Mouse (Mus musculus) heart, embryonic 12.5 days (tissue): ENCODE measurements at regions not wholly inside any gene's neighbourhood (a gene's known extent, or its start where the extent isn't known, plus 50 kb on each side); places are given as distances from the start of the nearest gene placed in this dataset.

ENCODE experiments used
- ATAC-seq: fragments of 200-750 bp; cut with Nextera tagmentation; 2 replicates; pipeline ENCODE4 v1.8.0; 2017; ENCODE audit warnings: moderate TSS enrichment, moderate library complexity; ENCODE audit not compliant: insufficient number of reproducible peaks, low FRiP score
- H3K27ac ChIP-seq: fragments of 300-500 bp; sonication (generic); 2 replicates; pipeline ENCODE4 v1.5.1; 2016; ENCODE audit warnings: mild to moderate bottlenecking, moderate library complexity; ENCODE audit not compliant: poor library complexity, severe bottlenecking
- H3K27me3 ChIP-seq: fragments of 300-500 bp; sonication (generic); replicated peaks from 2 replicates; pipeline ENCODE4 v1.6.1; 2016; ENCODE audit warnings: mild to moderate bottlenecking, moderate library complexity
- H3K36me3 ChIP-seq: fragments of 300-500 bp; sonication (generic); 2 replicates; pipeline ENCODE4 v1.6.1; 2016; ENCODE audit warnings: mild to moderate bottlenecking, moderate library complexity
- H3K4me1 ChIP-seq: fragments of 300-500 bp; sonication (generic); replicated peaks from 2 replicates; pipeline ENCODE4 v1.6.1; 2016; ENCODE audit warnings: mild to moderate bottlenecking
- H3K4me2 ChIP-seq: fragments of 300-500 bp; sonication (generic); 2 replicates; pipeline ENCODE4 v1.6.1; 2016; ENCODE audit warnings: mild to moderate bottlenecking, moderate library complexity
- H3K4me3 ChIP-seq: fragments of 300-500 bp; sonication (generic); 2 replicates; pipeline ENCODE4 v1.5.1; 2016; ENCODE audit warnings: mild to moderate bottlenecking
- H3K9ac ChIP-seq: fragments of 300-500 bp; sonication (generic); 2 replicates; pipeline ENCODE4 v1.6.1; 2016; ENCODE audit warnings: mild to moderate bottlenecking, moderate library complexity
- H3K9me3 ChIP-seq: fragments of 300-500 bp; sonication (generic); replicated peaks from 2 replicates; pipeline ENCODE4 v1.6.1; 2016; ENCODE audit warnings: mild to moderate bottlenecking, moderate library complexity
- WGBS: fragments of 180-500 bp; shearing (Covaris S2); methylation state at CpG from one replicate; pipeline ENCODE4 v1.1.7; 2016; 5-methylcytosine and 5-hydroxymethylcytosine counted together

DNA sequence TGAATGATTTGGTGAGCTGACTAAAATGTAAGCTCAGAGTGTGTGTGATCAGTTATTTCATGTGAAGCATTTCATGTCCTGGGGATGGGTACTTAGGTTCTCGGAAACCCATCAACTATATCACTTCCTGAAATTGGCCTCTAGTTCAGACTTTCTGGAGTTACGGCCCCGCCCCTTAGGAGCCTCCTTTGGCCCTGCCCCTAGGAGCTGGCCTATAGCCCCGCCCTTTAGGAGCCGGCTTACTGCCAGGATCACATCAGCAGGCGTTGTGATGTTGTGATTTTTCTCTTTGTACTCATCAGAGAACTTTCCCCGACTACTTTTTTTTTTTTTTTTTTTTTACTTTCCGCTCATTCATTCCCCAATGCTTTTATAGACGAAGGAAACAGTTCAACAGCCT, 223.1 kb downstream of the Rnf144b start:
- no peaks in the 10 kb centered on the region; the same call in none of the 2 replicates for H3K4me1 ChIP-seq
- 31% methylated on average over 9 of the region's 9 CpGs for WGBS
- no peak for ATAC-seq
- H3K27me3 ChIP-seq, result no peaks in the 10 kb centered on the region
- H3K9me3 ChIP-seq, result no peaks in the 10 kb centered on the region
- H3K9ac ChIP-seq, result no peak overlapping the region
- H3K4me2 ChIP-seq, result no peak overlapping the region
- no peak overlapping the region for H3K27ac ChIP-seq
- no peaks in the 10 kb centered on the region for H3K36me3 ChIP-seq
- no peak overlapping the region for H3K4me3 ChIP-seq

GRCm38 (mm10) chr13:47347835-47348234, 225.4 kb downstream of the Rnf144b start:
- H3K4me3 ChIP-seq, result no peak overlapping the region
- no peaks in the 10 kb centered on the region for H3K36me3 ChIP-seq
- 45% methylated on average over 6 of the region's 6 CpGs for WGBS
- H3K4me2 ChIP-seq, result no peak overlapping the region
- ATAC-seq, result no peak
- no peaks in the 10 kb centered on the region for H3K27me3 ChIP-seq
- no peak overlapping the region for H3K9ac ChIP-seq
- no peaks in the 10 kb centered on the region for H3K9me3 ChIP-seq
- no peaks in the 10 kb centered on the region; the same call in none of the 2 replicates for H3K4me1 ChIP-seq
- no peak overlapping the region for H3K27ac ChIP-seq

DNA sequence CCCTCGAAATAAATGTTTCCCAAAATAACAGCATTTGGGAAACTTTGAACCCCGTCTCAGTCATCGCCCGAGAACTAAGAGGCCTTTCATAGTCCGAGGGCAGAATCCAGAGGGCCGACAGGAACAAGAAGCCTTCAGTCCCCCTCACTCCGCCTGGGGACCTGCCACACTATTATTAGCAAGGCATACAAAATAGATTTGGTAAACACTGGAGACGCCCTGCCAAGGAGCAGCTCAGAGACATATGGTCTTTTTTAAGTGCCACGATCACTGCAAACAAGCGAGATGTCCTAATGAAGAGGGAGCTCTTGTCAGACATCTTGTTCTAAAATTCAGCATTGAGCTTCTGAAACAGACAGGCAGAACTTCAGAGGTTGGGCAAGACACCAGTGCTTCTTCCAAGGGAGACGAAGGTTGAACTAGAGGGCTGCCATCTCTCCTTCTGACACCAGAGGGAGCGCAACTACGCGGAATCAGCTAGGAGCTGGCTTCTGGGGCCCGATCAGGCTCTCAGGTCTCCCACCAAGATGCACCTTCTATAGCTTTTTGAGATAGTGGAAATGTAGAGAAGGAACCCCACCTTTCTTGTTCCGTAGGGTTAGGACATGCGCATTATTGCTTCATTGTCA, 226.2 kb downstream of the Rnf144b start:
- no peak overlapping the region for H3K4me3 ChIP-seq
- WGBS, result 39% methylated on average over 17 of the region's 17 CpGs
- H3K9ac ChIP-seq, result peak overlapping the region; percentile 48; the same call in 1 of the 2 replicates
- no peak for ATAC-seq
- no peaks in the 10 kb centered on the region for H3K36me3 ChIP-seq
- no peaks in the 10 kb centered on the region for H3K27me3 ChIP-seq
- H3K4me1 ChIP-seq, result no peaks in the 10 kb centered on the region; the same call in none of the 2 replicates
- no peak overlapping the region for H3K27ac ChIP-seq
- no peaks in the 10 kb centered on the region for H3K9me3 ChIP-seq
- H3K4me2 ChIP-seq, result no peak overlapping the region

GRCm38 (mm10) chr13:47354446-47354845, 232.0 kb downstream of the Rnf144b start:
- 78% methylated on average over 12 of the region's 12 CpGs for WGBS
- ATAC-seq, result no peak

GRCm38 (mm10) chr13:47355169-47355568, 232.7 kb downstream of the Rnf144b start:
- Histone ChIP-seq H3K9ac (no peak overlapping the region), H3K27ac (no peak overlapping the region), H3K9me3 (no peaks in the 10 kb centered on the region), H3K4me2 (no peak overlapping the region), H3K4me3 (no peak overlapping the region), H3K27me3 (no peaks in the 10 kb centered on the region), H3K4me1 (no peaks in the 10 kb centered on the region), H3K36me3 (no peaks in the 10 kb centered on the region)
- WGBS, result 58% methylated on average over 5 of the region's 5 CpGs
- no peak for ATAC-seq

More at GRCm38 (mm10) chr13:47354446-47354845, 232.0 kb downstream of the Rnf144b start:
- no peak overlapping the region for H3K27ac ChIP-seq
- H3K36me3 ChIP-seq, result no peaks in the 10 kb centered on the region
- no peak overlapping the region for H3K9ac ChIP-seq
- H3K27me3 ChIP-seq, result no peaks in the 10 kb centered on the region
- no peak overlapping the region for H3K4me3 ChIP-seq
- H3K4me2 ChIP-seq, result no peak overlapping the region
- no peaks in the 10 kb centered on the region for H3K4me1 ChIP-seq
- no peaks in the 10 kb centered on the region for H3K9me3 ChIP-seq

DNA sequence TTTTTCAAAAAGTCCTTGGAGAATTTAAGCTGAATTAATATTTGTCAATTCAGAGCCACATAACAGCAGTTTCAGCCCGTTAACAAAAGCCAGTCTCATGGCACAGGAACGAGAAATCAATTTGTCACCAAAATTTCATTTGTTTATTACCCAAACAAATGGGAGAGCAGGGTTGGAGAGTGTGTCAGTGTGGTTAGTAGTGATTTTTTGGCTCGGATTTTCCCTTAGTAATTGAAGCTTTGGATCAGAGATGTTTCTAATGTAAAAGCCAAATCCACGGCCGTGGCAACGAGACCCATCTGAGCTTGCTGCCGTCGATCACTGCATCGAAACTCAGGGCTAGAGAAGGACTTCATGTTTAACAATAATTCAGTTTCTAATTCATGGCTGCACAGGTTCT, 236.5 kb downstream of the Rnf144b start:
- no peaks in the 10 kb centered on the region for H3K27me3 ChIP-seq
- 82% methylated on average over 9 of the region's 9 CpGs for WGBS

DNA sequence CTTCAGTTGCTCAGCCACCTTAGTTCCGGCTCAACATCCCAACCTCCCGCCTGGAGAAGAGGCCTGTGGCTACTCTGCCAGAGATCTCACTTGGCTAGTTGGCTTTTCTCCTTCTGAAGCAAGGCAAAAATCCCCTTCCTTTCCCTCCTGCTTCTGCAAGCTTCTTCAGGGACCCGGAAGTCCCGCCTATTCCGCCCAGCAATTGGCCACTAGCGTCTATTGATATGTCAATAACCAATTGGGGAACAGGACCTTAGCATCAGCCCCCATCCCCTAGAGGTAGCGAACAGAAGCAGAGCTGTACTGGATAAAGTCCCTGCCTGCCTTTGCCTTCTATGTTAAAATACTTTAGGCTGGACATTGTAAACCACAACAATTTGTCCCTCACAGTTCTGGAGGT, 243.3 kb downstream of the Rnf144b start:
- Histone ChIP-seq H3K4me1 (no peaks in the 10 kb centered on the region), H3K27ac (no peak overlapping the region), H3K9ac (no peak overlapping the region), H3K4me2 (no peak overlapping the region), H3K36me3 (no peaks in the 10 kb centered on the region), H3K9me3 (no peaks in the 10 kb centered on the region), H3K27me3 (no peaks in the 10 kb centered on the region), H3K4me3 (no peak overlapping the region)
- no peak for ATAC-seq
- 62% methylated on average over 7 of the region's 7 CpGs for WGBS

More for the DNA sequence above, 236.5 kb downstream of the Rnf144b start:
- H3K4me2 ChIP-seq, result no peak overlapping the region
- H3K27ac ChIP-seq, result no peak overlapping the region
- H3K36me3 ChIP-seq, result no peaks in the 10 kb centered on the region
- no peak overlapping the region for H3K4me3 ChIP-seq
- H3K9ac ChIP-seq, result no peak overlapping the region
- no peaks in the 10 kb centered on the region for H3K9me3 ChIP-seq
- no peak for ATAC-seq
- no peaks in the 10 kb centered on the region for H3K4me1 ChIP-seq

DNA sequence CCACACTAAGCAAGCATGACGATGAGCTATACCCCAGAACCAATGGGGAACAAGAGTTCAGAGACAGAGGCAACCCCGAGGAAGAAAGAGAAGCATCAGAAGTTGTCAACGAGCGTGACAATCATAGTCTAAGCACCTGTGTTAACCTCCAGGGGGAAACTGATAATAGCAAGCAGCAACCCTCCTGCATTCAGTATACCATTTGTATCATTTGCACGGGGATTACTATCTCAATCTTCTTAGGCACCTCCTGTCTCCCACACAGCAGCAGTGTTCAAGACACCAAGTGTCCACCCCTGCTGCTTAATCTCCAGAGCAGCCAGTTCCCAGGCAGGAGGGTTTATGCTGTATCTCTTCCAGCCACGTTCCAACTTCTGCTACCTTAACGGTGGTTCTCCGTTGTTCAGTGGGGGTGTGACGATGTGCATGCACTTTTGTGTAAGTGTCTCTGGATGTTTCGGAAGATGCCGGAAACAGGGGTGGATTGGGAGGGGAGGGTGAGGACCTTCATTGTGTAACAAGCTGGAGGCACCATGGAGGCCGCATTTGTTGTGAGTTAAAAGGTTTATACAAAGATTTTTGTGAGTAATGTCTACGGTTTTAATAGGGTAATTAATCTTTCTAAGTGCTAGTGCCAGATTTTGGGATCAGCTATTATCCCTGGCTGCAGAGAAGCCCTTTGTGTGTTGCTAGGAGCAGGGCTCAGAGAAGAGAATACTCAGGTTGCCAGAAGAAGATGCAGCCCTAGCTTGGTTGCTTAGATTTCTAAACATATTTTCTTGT, 245.8 kb downstream of the Rnf144b start:
- Histone ChIP-seq H3K9me3 (no peaks in the 10 kb centered on the region), H3K27me3 (no peaks in the 10 kb centered on the region), H3K27ac (no peak overlapping the region), H3K4me1 (no peaks in the 10 kb centered on the region), H3K4me2 (no peak overlapping the region), H3K36me3 (no peaks in the 10 kb centered on the region), H3K4me3 (no peak overlapping the region), H3K9ac (no peak overlapping the region)
- ATAC-seq, result no peak
- 54% methylated on average over 13 of the region's 13 CpGs for WGBS

GRCm38 (mm10) chr13:47374583-47374982, 252.1 kb downstream of the Rnf144b start:
- Histone ChIP-seq H3K27ac (no peak overlapping the region), H3K9me3 (no peaks in the 10 kb centered on the region), H3K36me3 (no peaks in the 10 kb centered on the region), H3K4me1 (no peaks in the 10 kb centered on the region), H3K27me3 (no peaks in the 10 kb centered on the region), H3K4me2 (no peak overlapping the region), H3K9ac (no peak overlapping the region), H3K4me3 (no peak overlapping the region)
- ATAC-seq, result no peak
- 75% methylated on average over 1 of the region's 1 CpGs for WGBS

GRCm38 (mm10) chr13:47391023-47391422, 268.6 kb downstream of the Rnf144b start:
- Histone ChIP-seq H3K4me3 (no peak overlapping the region), H3K27ac (no peak overlapping the region)

DNA sequence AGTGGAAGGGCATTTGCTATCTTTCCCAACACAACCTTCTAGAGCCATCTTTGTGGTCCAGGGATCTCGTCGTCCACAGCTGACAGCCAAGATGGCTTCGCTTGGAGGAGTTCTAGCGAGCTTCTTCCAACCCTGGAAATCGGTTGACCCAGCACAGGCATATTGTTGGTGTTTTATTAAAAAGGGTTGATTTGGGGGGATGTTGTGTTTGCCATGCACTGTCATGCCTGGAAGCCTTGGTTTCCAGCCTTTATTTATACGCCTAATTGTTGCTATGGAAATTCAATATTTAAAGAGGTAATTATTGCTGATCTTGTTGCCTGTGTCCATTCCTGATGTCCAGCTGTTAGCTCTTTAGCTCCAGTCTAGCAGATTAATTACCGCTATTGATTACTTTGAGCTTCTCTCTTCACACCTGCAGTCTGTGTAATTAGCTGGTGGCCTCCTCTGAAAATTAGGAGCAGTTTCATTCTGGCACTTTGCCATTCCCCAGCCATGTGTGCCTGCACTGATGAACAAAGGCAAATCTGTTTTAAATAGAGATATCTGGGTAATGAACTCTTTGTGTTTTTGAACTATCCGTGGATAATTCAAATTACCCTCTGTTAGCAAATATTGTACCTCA, 275.4 kb downstream of the Rnf144b start:
- Histone ChIP-seq H3K9ac (no peak overlapping the region), H3K9me3 (peaks cover 4% of the 10 kb centered on the region; the same call in 1 of the 2 replicates), H3K36me3 (no peaks in the 10 kb centered on the region), H3K4me3 (no peak overlapping the region), H3K27ac (no peak overlapping the region), H3K27me3 (no peaks in the 10 kb centered on the region), H3K4me1 (no peaks in the 10 kb centered on the region), H3K4me2 (no peak overlapping the region)
- ATAC-seq, result no peak
- 82% methylated on average over 8 of the region's 8 CpGs for WGBS

More at GRCm38 (mm10) chr13:47391023-47391422, 268.6 kb downstream of the Rnf144b start:
- Histone ChIP-seq H3K27me3 (no peaks in the 10 kb centered on the region), H3K9me3 (no peaks in the 10 kb centered on the region), H3K4me2 (peak overlapping the region; percentile 16; the same call in 1 of the 2 replicates), H3K9ac (no peak overlapping the region), H3K36me3 (no peaks in the 10 kb centered on the region), H3K4me1 (peaks cover 20% of the 10 kb centered on the region)
- ATAC-seq, result no peak
- WGBS, result 20% methylated on average over 5 of the region's 5 CpGs
